Mouse (Mus musculus) liver, embryonic 11.5 days (tissue): ENCODE results near the gene Pla2g6. TPM values are rescaled to one million over a fixed set of nuclear protein-coding genes. Genes with fewer than 3 reads are reported as not detected.

Source experiments
- ATAC-seq: fragments of 200-750 bp; cut with Nextera tagmentation; replicated peaks from 2 replicates; pipeline ENCODE4 v1.8.0; 2017; ENCODE audit warnings: moderate number of reproducible peaks, mild to moderate bottlenecking, moderate TSS enrichment, moderate library complexity; ENCODE audit not compliant: low FRiP score
- DNase-seq: peaks from one replicate; pipeline ENCODE4 v3.0.0-alpha.2; 2017; ENCODE audit warnings: low spot score
- H3K27ac ChIP-seq: fragments of 300-500 bp; sonication (generic); 2 replicates; pipeline ENCODE4 v1.5.1; 2014; ENCODE audit warnings: mild to moderate bottlenecking, low read depth, low read length, control low read depth
- H3K27me3 ChIP-seq: fragments of 300-500 bp; sonication (generic); replicated peaks from 2 replicates; pipeline ENCODE4 v1.6.1; 2014; ENCODE audit warnings: low read length, mixed read lengths; ENCODE audit not compliant: control insufficient read depth, insufficient read depth
- H3K36me3 ChIP-seq: fragments of 300-500 bp; sonication (generic); 2 replicates; pipeline ENCODE4 v1.6.1; 2014; ENCODE audit warnings: mild to moderate bottlenecking, low read length, moderate library complexity, mixed read lengths; ENCODE audit not compliant: control insufficient read depth, insufficient read depth
- H3K4me1 ChIP-seq: fragments of 300-500 bp; sonication (generic); replicated peaks from 2 replicates; pipeline ENCODE4 v1.6.1; 2014; ENCODE audit warnings: low read length, mixed read lengths; ENCODE audit not compliant: control insufficient read depth, insufficient read depth
- H3K4me2 ChIP-seq: fragments of 300-500 bp; sonication (generic); 2 replicates; pipeline ENCODE4 v1.6.1; 2014; ENCODE audit warnings: mild to moderate bottlenecking, control low read depth, moderate library complexity
- H3K4me3 ChIP-seq: fragments of 300-500 bp; sonication (generic); 2 replicates; pipeline ENCODE4 v1.5.1; 2014; ENCODE audit warnings: low read depth, low read length, control low read depth
- H3K9ac ChIP-seq: fragments of 300-500 bp; sonication (generic); 2 replicates; pipeline ENCODE4 v1.6.1; 2014; ENCODE audit warnings: low read depth, low read length, control low read depth
- H3K9me3 ChIP-seq: fragments of 300-500 bp; sonication (generic); 2 replicates; pipeline ENCODE4 v1.6.1; 2016; ENCODE audit warnings: low read length, inconsistent platforms, mixed read lengths; ENCODE audit not compliant: control insufficient read depth
- WGBS: fragments of 180-500 bp; shearing (Covaris S2); extraction: QIAGEN DNeasy Blood & Tissue Kit; methylation state at CpG from one replicate; pipeline ENCODE4 v1.1.7; 2014; 5-methylcytosine and 5-hydroxymethylcytosine counted together
- polyA plus RNA-seq: library from polyadenylated mRNA; unstranded; fragments of >200 nt; fragmentation: Nextera tagmentation; extraction: Ambion mirVana; gene quantifications from 2 replicates; pipeline ENCODE4 v1.2.1, GENCODE M21; 2014

The Pla2g6 gene
- polyA plus RNA-seq, 1 experiment from 2014 or later = 27.7 TPM

- Histone ChIP-seq H3K9ac (no peak overlapping the region), H3K9me3 (no peaks in the 10 kb centered on the region), H3K4me3 (no peak overlapping the region), H3K36me3 (no peaks in the 10 kb centered on the region), H3K27ac (no peak overlapping the region), H3K27me3 (peaks cover 9% of the 10 kb centered on the region), H3K4me1 (peaks cover 9% of the 10 kb centered on the region), H3K4me2 (no peak overlapping the region)
- WGBS = 9% methylated on average over 1 of the region's 1 CpGs
- no peak for ATAC-seq
- no peak for DNase-seq
These were observed 59.7 kb downstream of the Pla2g6 start for GRCm38 (mm10) chr15:79268521-79268920.

GRCm38 (mm10) chr15:79265384-79265783, 62.8 kb downstream of the Pla2g6 start:
- Histone ChIP-seq H3K9me3 (no peaks in the 10 kb centered on the region), H3K27me3 (peaks cover 39% of the 10 kb centered on the region), H3K36me3 (no peaks in the 10 kb centered on the region), H3K9ac (no peak overlapping the region), H3K4me1 (peaks cover 8% of the 10 kb centered on the region), H3K27ac (no peak overlapping the region), H3K4me2 (no peak overlapping the region), H3K4me3 (no peak overlapping the region)
- ATAC-seq (no peak), DNase-seq (no peak)
- 46% methylated on average over 4 of the region's 4 CpGs for WGBS

GRCm38 (mm10) chr15:79263726-79264125, 64.5 kb downstream of the Pla2g6 start:
- Histone ChIP-seq H3K27me3 (peaks cover 55% of the 10 kb centered on the region), H3K4me3 (no peak overlapping the region), H3K4me1 (peaks cover 7% of the 10 kb centered on the region), H3K9me3 (no peaks in the 10 kb centered on the region), H3K36me3 (no peaks in the 10 kb centered on the region), H3K4me2 (no peak overlapping the region), H3K27ac (no peak overlapping the region), H3K9ac (no peak overlapping the region)
- ATAC-seq (no peak), DNase-seq (no peak)
- 84% methylated on average over 6 of the region's 6 CpGs for WGBS

GRCm38 (mm10) chr15:79262786-79263309, 65.3 kb downstream of the Pla2g6 start:
- 82% methylated on average over 3 of the region's 3 CpGs for WGBS
- Histone ChIP-seq H3K27me3 (peaks cover 64% of the 10 kb centered on the region), H3K9ac (no peak overlapping the region), H3K27ac (no peak overlapping the region), H3K4me3 (no peak overlapping the region), H3K36me3 (no peaks in the 10 kb centered on the region), H3K4me2 (no peak overlapping the region), H3K9me3 (no peaks in the 10 kb centered on the region), H3K4me1 (peaks cover 7% of the 10 kb centered on the region)
- no peak for ATAC-seq
- DNase-seq = no peak

- WGBS = 24% methylated on average over 13 of the region's 13 CpGs
- Histone ChIP-seq H3K27ac (no peak overlapping the region), H3K27me3 (peaks cover 64% of the 10 kb centered on the region), H3K9me3 (no peaks in the 10 kb centered on the region), H3K4me1 (peaks cover 7% of the 10 kb centered on the region), H3K9ac (no peak overlapping the region), H3K4me2 (no peak overlapping the region), H3K4me3 (no peak overlapping the region), H3K36me3 (no peaks in the 10 kb centered on the region)
- ATAC-seq (no peak), DNase-seq (no peak)
These were observed 65.8 kb downstream of the Pla2g6 start for GRCm38 (mm10) chr15:79262375-79262774.

- Histone ChIP-seq H3K9ac (0 out of 2 replicates have a peak overlapping the region, but pooled peaks have one; percentile 7), H3K36me3 (no peaks in the 10 kb centered on the region), H3K4me3 (peak overlapping the region; percentile 60), H3K4me1 (peaks cover 7% of the 10 kb centered on the region), H3K27ac (no peak overlapping the region), H3K4me2 (peak overlapping the region; percentile 95), H3K27me3 (peaks cover 62% of the 10 kb centered on the region), H3K9me3 (no peaks in the 10 kb centered on the region)
- ATAC-seq = peak; percentile 41; the same call in 1 of the 2 replicates
- whole genome bisulfite sequencing = 2% methylated on average over 28 of the region's 28 CpGs
- DNase-seq = no peak
These were observed 66.4 kb downstream of the Pla2g6 start for GRCm38 (mm10) chr15:79261757-79262156.

GRCm38 (mm10) chr15:79261095-79261725, 67.0 kb downstream of the Pla2g6 start:
- ATAC-seq = peak; percentile 20; the same call in 1 of the 2 replicates
- Histone ChIP-seq H3K9ac (0 out of 2 replicates have a peak overlapping the region, but pooled peaks have one; percentile 7), H3K36me3 (no peaks in the 10 kb centered on the region), H3K4me3 (peak overlapping the region; percentile 60), H3K27me3 (peaks cover 57% of the 10 kb centered on the region), H3K27ac (no peak overlapping the region), H3K4me2 (peak overlapping the region; percentile 95), H3K9me3 (no peaks in the 10 kb centered on the region), H3K4me1 (peaks cover 7% of the 10 kb centered on the region)
- no peak for DNase-seq
- WGBS = 1% methylated on average over 56 of the region's 62 CpGs

GRCm38 (mm10) chr15:79258521-79258920, 69.7 kb downstream of the Pla2g6 start:
- Histone ChIP-seq H3K9me3 (no peaks in the 10 kb centered on the region), H3K4me2 (no peak overlapping the region), H3K36me3 (no peaks in the 10 kb centered on the region), H3K27me3 (peaks cover 76% of the 10 kb centered on the region), H3K4me3 (no peak overlapping the region), H3K9ac (no peak overlapping the region), H3K4me1 (peaks cover 7% of the 10 kb centered on the region), H3K27ac (no peak overlapping the region)
- no peak for DNase-seq
- ATAC-seq = no peak
- 29% methylated on average over 17 of the region's 17 CpGs for WGBS

- no peak for ATAC-seq
- 39% methylated on average over 3 of the region's 3 CpGs for WGBS
These were observed 73.5 kb downstream of the Pla2g6 start, which contains the start of gene Slc16a8 for GRCm38 (mm10) chr15:79254661-79255060. Gene Slc16a8 (minus strand): TSS chr15:79254761.

More at GRCm38 (mm10) chr15:79254661-79255060, 73.5 kb downstream of the Pla2g6 start, which contains the start of gene Slc16a8:
- Histone ChIP-seq H3K4me3 (no peak within 1 kb of the TSS), H3K27ac (no peak within 1 kb of the TSS), H3K9me3 (no peaks in the 10 kb centered on the region), H3K36me3 (no peaks in the 10 kb centered on the region), H3K4me1 (peaks cover 10% of the 10 kb centered on the region), H3K9ac (no peak within 1 kb of the TSS), H3K27me3 (peaks cover 75% of the 10 kb centered on the region), H3K4me2 (no peak within 1 kb of the TSS)
- DNase-seq = no peak
